22 mouse cellular contexts compared by ENCODE assay signal in the genomic region with DNA sequence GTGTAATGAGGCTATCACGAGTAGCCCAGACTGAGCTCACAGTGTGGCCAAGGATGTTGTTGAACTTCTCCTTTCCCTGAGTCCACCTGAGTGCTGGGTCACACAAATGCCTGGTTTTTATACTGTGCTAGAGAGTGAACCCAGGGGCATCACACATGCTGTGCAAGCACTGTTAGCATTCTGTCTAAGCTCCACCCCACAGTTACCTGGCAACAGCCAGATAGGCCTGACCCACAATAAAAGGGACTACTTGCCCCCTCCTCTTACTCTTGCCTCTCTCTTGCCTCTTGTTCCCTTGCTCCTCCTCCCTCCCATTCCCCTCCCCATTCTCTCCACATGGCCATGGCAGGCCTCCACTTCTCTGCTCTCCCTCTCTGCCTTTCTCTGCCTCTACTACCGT. TPM values are rescaled to one million over a fixed set of nuclear protein-coding genes. Genes with fewer than 3 reads are reported as not detected.
DNase-seq lines count a peak whose midpoint lies in the region; ATAC-seq lines count a peak whose summit lies in the region.
"Had no signal": no experiment of that assay in that cellular context is flagged by ENCODE, and none has a peak within 500 bp of the region (broad histone marks: within the 10 kb centered on the region; RNA-seq: fewer than 3 reads in every experiment).

No protein-coding gene starts in this region.

- no peaks in the 10 kb centered on the region for H3K27me3 ChIP-seq in forebrain, embryonic 10.5 days (ENCODE audit: poor library complexity, severe bottlenecking)
- H3K27me3 ChIP-seq in forebrain, embryonic 16.5 days (replicated peaks; ENCODE audit: control insufficient read depth, insufficient read depth, low read length), result no peaks in the 10 kb centered on the region
- H3K27me3 ChIP-seq in hindbrain, embryonic 11.5 days (ENCODE audit: control insufficient read depth, insufficient read depth, low read length), result no peaks in the 10 kb centered on the region
- no peaks in the 10 kb centered on the region for H3K27me3 ChIP-seq in hindbrain, embryonic 14.5 days (ENCODE audit: control insufficient read depth, insufficient read depth, low read length)
- H3K27me3 ChIP-seq in neural tube, embryonic 11.5 days (ENCODE audit: control insufficient read depth, insufficient read depth, low read length), result no peaks in the 10 kb centered on the region
- no peaks in the 10 kb centered on the region for H3K27me3 ChIP-seq in neural tube, embryonic 15.5 days (replicated peaks)
- no peaks in the 10 kb centered on the region for H3K27me3 ChIP-seq in midbrain, embryonic 16.5 days (ENCODE audit: control insufficient read depth, insufficient read depth, low read depth, low read length)
- H3K27me3 ChIP-seq: embryonic facial prominence, embryonic 12.5 days; limb, embryonic 12.5 days; liver, embryonic 12.5 days; neural tube, embryonic 13.5 days had no signal

- no peak overlapping the region for H3K9ac ChIP-seq in forebrain, embryonic 16.5 days (replicated peaks; ENCODE audit: low read depth, low read length)
- H3K9ac ChIP-seq in hindbrain, embryonic 11.5 days (ENCODE audit: low read depth, low read length), result no peak overlapping the region
- no peak overlapping the region for H3K9ac ChIP-seq in hindbrain, embryonic 14.5 days
- H3K9ac ChIP-seq in neural tube, embryonic 11.5 days (ENCODE audit: low read length), result no peak overlapping the region
- no peak overlapping the region for H3K9ac ChIP-seq in neural tube, embryonic 15.5 days (replicated peaks)
- no peak overlapping the region for H3K9ac ChIP-seq in midbrain, embryonic 16.5 days (ENCODE audit: low read depth, low read length)
- H3K9ac ChIP-seq: embryonic facial prominence, embryonic 12.5 days; limb, embryonic 12.5 days; liver, embryonic 12.5 days; neural tube, embryonic 13.5 days had no signal

- H3K9me3 ChIP-seq in forebrain, embryonic 10.5 days, result no peaks in the 10 kb centered on the region
- no peaks in the 10 kb centered on the region for H3K9me3 ChIP-seq in forebrain, embryonic 16.5 days (ENCODE audit: control insufficient read depth, low read length)
- H3K9me3 ChIP-seq in hindbrain, embryonic 11.5 days (ENCODE audit: control insufficient read depth, low read length), result no peaks in the 10 kb centered on the region
- no peaks in the 10 kb centered on the region for H3K9me3 ChIP-seq in hindbrain, embryonic 14.5 days (ENCODE audit: control insufficient read depth, low read length)
- H3K9me3 ChIP-seq in neural tube, embryonic 11.5 days (ENCODE audit: control insufficient read depth, low read length), result no peaks in the 10 kb centered on the region
- no peaks in the 10 kb centered on the region for H3K9me3 ChIP-seq in neural tube, embryonic 15.5 days (replicated peaks)
- H3K9me3 ChIP-seq in midbrain, embryonic 16.5 days (replicated peaks; ENCODE audit: control insufficient read depth, low read length, poor library complexity, severe bottlenecking), result no peaks in the 10 kb centered on the region
- H3K9me3 ChIP-seq: embryonic facial prominence, embryonic 12.5 days; limb, embryonic 12.5 days; liver, embryonic 12.5 days; neural tube, embryonic 13.5 days had no signal

- H3K27ac ChIP-seq in forebrain, embryonic 10.5 days, result peak overlapping the region; percentile 58
- no peak overlapping the region for H3K27ac ChIP-seq in forebrain, embryonic 16.5 days (ENCODE audit: low read length)
- H3K27ac ChIP-seq in hindbrain, embryonic 11.5 days (ENCODE audit: low read depth, low read length), result no peak overlapping the region
- no peak overlapping the region for H3K27ac ChIP-seq in hindbrain, embryonic 14.5 days
- H3K27ac ChIP-seq in neural tube, embryonic 11.5 days (ENCODE audit: low read depth, low read length), result no peak overlapping the region
- no peak overlapping the region for H3K27ac ChIP-seq in neural tube, embryonic 15.5 days (replicated peaks)
- no peak overlapping the region for H3K27ac ChIP-seq in midbrain, embryonic 16.5 days (ENCODE audit: low read length)
- H3K27ac ChIP-seq: embryonic facial prominence, embryonic 12.5 days; gastrocnemius, adult 2 months; kidney, postnatal 0 days; limb, embryonic 12.5 days; liver, embryonic 12.5 days; neural tube, embryonic 13.5 days had no signal

- peaks cover 94% of the 10 kb centered on the region for H3K36me3 ChIP-seq in forebrain, embryonic 10.5 days (replicated peaks)
- peaks cover 23% of the 10 kb centered on the region for H3K36me3 ChIP-seq in forebrain, embryonic 16.5 days (ENCODE audit: control insufficient read depth, insufficient read depth)
- H3K36me3 ChIP-seq in hindbrain, embryonic 11.5 days (ENCODE audit: control insufficient read depth, insufficient read depth, low read length), result peaks cover 2% of the 10 kb centered on the region; the same call in 1 of the 2 replicates
- H3K36me3 ChIP-seq in hindbrain, embryonic 14.5 days (replicated peaks; ENCODE audit: control insufficient read depth, insufficient read depth), result peaks cover 90% of the 10 kb centered on the region
- peaks cover 12% of the 10 kb centered on the region for H3K36me3 ChIP-seq in neural tube, embryonic 11.5 days (ENCODE audit: control insufficient read depth, insufficient read depth, low read length)
- H3K36me3 ChIP-seq in neural tube, embryonic 15.5 days, result peaks cover 61% of the 10 kb centered on the region
- peaks cover 23% of the 10 kb centered on the region for H3K36me3 ChIP-seq in midbrain, embryonic 16.5 days (ENCODE audit: control insufficient read depth, insufficient read depth, low read length)

- no peak for ATAC-seq in forebrain, embryonic 16.5 days
- ATAC-seq in hindbrain, embryonic 11.5 days (ENCODE audit: low FRiP score), result peak; percentile 57; the same call in 1 of the 2 replicates
- ATAC-seq in hindbrain, embryonic 14.5 days (ENCODE audit: low FRiP score), result no peak; the same call in 1 of the 2 replicates
- peak; percentile 38; the same call in 1 of the 2 replicates for ATAC-seq in neural tube, embryonic 11.5 days (ENCODE audit: insufficient read depth, low FRiP score, low TSS enrichment)
- no peak for ATAC-seq in neural tube, embryonic 15.5 days (ENCODE audit: low FRiP score)
- peak; percentile 36; the same call in 1 of the 2 replicates for ATAC-seq in midbrain, embryonic 16.5 days
- ATAC-seq: CD4-positive, CD25-positive, alpha-beta regulatory T cell, adult 4 months; liver, embryonic 12.5 days had no signal

- H3K4me2 ChIP-seq in forebrain, embryonic 16.5 days (ENCODE audit: low read length), result no peak overlapping the region
- no peak overlapping the region for H3K4me2 ChIP-seq in hindbrain, embryonic 11.5 days (replicated peaks; ENCODE audit: low read depth, low read length)
- no peak overlapping the region for H3K4me2 ChIP-seq in hindbrain, embryonic 14.5 days (replicated peaks)
- no peak overlapping the region for H3K4me2 ChIP-seq in neural tube, embryonic 11.5 days (ENCODE audit: low read depth)
- no peak overlapping the region for H3K4me2 ChIP-seq in neural tube, embryonic 15.5 days
- H3K4me2 ChIP-seq in midbrain, embryonic 16.5 days (ENCODE audit: low read length), result no peak overlapping the region
- H3K4me2 ChIP-seq: embryonic facial prominence, embryonic 12.5 days; limb, embryonic 12.5 days; liver, embryonic 12.5 days; neural tube, embryonic 13.5 days had no signal

- no peak overlapping the region for H3K4me3 ChIP-seq in forebrain, embryonic 10.5 days
- no peak overlapping the region for H3K4me3 ChIP-seq in forebrain, embryonic 16.5 days (replicated peaks; ENCODE audit: low read length)
- H3K4me3 ChIP-seq in hindbrain, embryonic 11.5 days (ENCODE audit: low read depth, low read length), result no peak overlapping the region
- H3K4me3 ChIP-seq in hindbrain, embryonic 14.5 days (replicated peaks; ENCODE audit: low read length), result no peak overlapping the region
- no peak overlapping the region for H3K4me3 ChIP-seq in neural tube, embryonic 11.5 days (ENCODE audit: low read depth, low read length)
- H3K4me3 ChIP-seq in neural tube, embryonic 15.5 days (replicated peaks), result no peak overlapping the region
- no peak overlapping the region for H3K4me3 ChIP-seq in midbrain, embryonic 16.5 days (ENCODE audit: low read depth, low read length)
- H3K4me3 ChIP-seq: embryonic facial prominence, embryonic 12.5 days; erythroblast, embryonic 14.5 days; gastrocnemius, adult 2 months; limb, embryonic 12.5 days; liver, embryonic 12.5 days; neural tube, embryonic 13.5 days had no signal

- peaks cover 10% of the 10 kb centered on the region for H3K4me1 ChIP-seq in forebrain, embryonic 10.5 days
- no peaks in the 10 kb centered on the region for H3K4me1 ChIP-seq in forebrain, embryonic 16.5 days (replicated peaks; ENCODE audit: control insufficient read depth, insufficient read depth, low read length)
- no peaks in the 10 kb centered on the region for H3K4me1 ChIP-seq in hindbrain, embryonic 11.5 days (replicated peaks; ENCODE audit: control insufficient read depth, insufficient read depth, low read length)
- no peaks in the 10 kb centered on the region for H3K4me1 ChIP-seq in hindbrain, embryonic 14.5 days (replicated peaks; ENCODE audit: control insufficient read depth, insufficient read depth, low read length)
- H3K4me1 ChIP-seq in neural tube, embryonic 11.5 days (ENCODE audit: control insufficient read depth, insufficient read depth, low read length), result no peaks in the 10 kb centered on the region
- no peaks in the 10 kb centered on the region for H3K4me1 ChIP-seq in neural tube, embryonic 15.5 days
- H3K4me1 ChIP-seq in midbrain, embryonic 16.5 days (ENCODE audit: control insufficient read depth, insufficient read depth, low read length), result no peaks in the 10 kb centered on the region
- H3K4me1 ChIP-seq: embryonic facial prominence, embryonic 12.5 days; limb, embryonic 12.5 days; neural tube, embryonic 13.5 days had no signal

- WGBS in forebrain, embryonic 10.5 days, result 32% methylated on average over 2 of the region's 2 CpGs
- WGBS in forebrain, embryonic 16.5 days, result 17% methylated on average over 2 of the region's 2 CpGs
- WGBS in hindbrain, embryonic 11.5 days, result 14% methylated on average over 2 of the region's 2 CpGs
- WGBS in hindbrain, embryonic 14.5 days, result 10% methylated on average over 2 of the region's 2 CpGs
- WGBS in neural tube, embryonic 11.5 days, result 20% methylated on average over 2 of the region's 2 CpGs
- WGBS in neural tube, embryonic 15.5 days, result 15% methylated on average over 2 of the region's 2 CpGs
- 21% methylated on average over 2 of the region's 2 CpGs for WGBS in midbrain, embryonic 16.5 days

- no peak for DNase-seq in forebrain, embryonic 10.5 days (ENCODE audit: extremely low spot score, low spot score)
- DNase-seq in hindbrain, embryonic 11.5 days (ENCODE audit: low spot score), result no peak
- DNase-seq in hindbrain, embryonic 14.5 days (ENCODE audit: low spot score), result no peak
- DNase-seq in neural tube, embryonic 11.5 days (ENCODE audit: low spot score), result no peak
- no peak for DNase-seq in cerebellum, postnatal 4 days (ENCODE audit: low spot score in 2 of 2)
- DNase-seq: cerebellum, adult 2 months; gastrocnemius, adult 2 months; heart, adult 18-20 months; kidney, adult 18-20 months; lung, adult 2 months; lung, postnatal 4 days; right cerebral cortex, postnatal 25 days had no signal

RNA-seq across cellular contexts. Expression of a gene that starts 48.4 kb away (rescaled TPM):
- 0.53 and 0.71 TPM in 2 replicates for polyA plus RNA-seq in forebrain, embryonic 10.5 days (2016; fragmentation: Nextera tagmentation; extraction: Ambion mirVana)
- polyA plus RNA-seq in forebrain, embryonic 16.5 days (2015; fragmentation: Nextera tagmentation; extraction: Ambion mirVana), result 0.27 and 0.45 TPM in 2 replicates
- polyA plus RNA-seq in hindbrain, embryonic 11.5 days (2014; fragmentation: Nextera tagmentation; extraction: Ambion mirVana), result 0.54 and 0.80 TPM in 2 replicates
- polyA plus RNA-seq in hindbrain, embryonic 14.5 days (2014; fragmentation: Nextera tagmentation; extraction: Ambion mirVana), result 0.63 and 0.64 TPM in 2 replicates
- 0.93 and 0.95 TPM in 2 replicates for polyA plus RNA-seq in neural tube, embryonic 11.5 days (2014; fragmentation: Nextera tagmentation; extraction: Ambion mirVana)
- 0.55 and 0.93 TPM in 2 replicates for polyA plus RNA-seq in neural tube, embryonic 15.5 days (2015; fragmentation: Nextera tagmentation; extraction: Ambion mirVana)
- 0.39 TPM in 2 replicates for polyA plus RNA-seq in midbrain, embryonic 16.5 days (2015; fragmentation: Nextera tagmentation; extraction: Ambion mirVana)

RNA-seq across cellular contexts. Expression of a gene that starts 56.6 kb away (rescaled TPM):
- 29.4 and 31.5 TPM in 2 replicates for polyA plus RNA-seq in forebrain, embryonic 10.5 days (2016; fragmentation: Nextera tagmentation; extraction: Ambion mirVana)
- polyA plus RNA-seq in forebrain, embryonic 16.5 days (2015; fragmentation: Nextera tagmentation; extraction: Ambion mirVana), result 32.9 and 37.7 TPM in 2 replicates
- polyA plus RNA-seq in hindbrain, embryonic 11.5 days (2014; fragmentation: Nextera tagmentation; extraction: Ambion mirVana), result 42.2 and 49.6 TPM in 2 replicates
- 38.6 and 43.1 TPM in 2 replicates for polyA plus RNA-seq in hindbrain, embryonic 14.5 days (2014; fragmentation: Nextera tagmentation; extraction: Ambion mirVana)
- 37.6 and 46.5 TPM in 2 replicates for polyA plus RNA-seq in neural tube, embryonic 11.5 days (2014; fragmentation: Nextera tagmentation; extraction: Ambion mirVana)
- 32.9 and 34.5 TPM in 2 replicates for polyA plus RNA-seq in neural tube, embryonic 15.5 days (2015; fragmentation: Nextera tagmentation; extraction: Ambion mirVana)
- 34.1 and 37.0 TPM in 2 replicates for polyA plus RNA-seq in midbrain, embryonic 16.5 days (2015; fragmentation: Nextera tagmentation; extraction: Ambion mirVana)

RNA-seq across cellular contexts. Expression of a gene that starts 56.9 kb away (rescaled TPM):
- 26.0 and 26.1 TPM in 2 replicates for polyA plus RNA-seq in forebrain, embryonic 10.5 days (2016; fragmentation: Nextera tagmentation; extraction: Ambion mirVana)
- polyA plus RNA-seq in forebrain, embryonic 16.5 days (2015; fragmentation: Nextera tagmentation; extraction: Ambion mirVana), result 14.4 and 17.0 TPM in 2 replicates
- 19.3 and 21.6 TPM in 2 replicates for polyA plus RNA-seq in hindbrain, embryonic 11.5 days (2014; fragmentation: Nextera tagmentation; extraction: Ambion mirVana)
- polyA plus RNA-seq in hindbrain, embryonic 14.5 days (2014; fragmentation: Nextera tagmentation; extraction: Ambion mirVana), result 11.7 and 13.0 TPM in 2 replicates
- 22.1 TPM in 2 replicates for polyA plus RNA-seq in neural tube, embryonic 11.5 days (2014; fragmentation: Nextera tagmentation; extraction: Ambion mirVana)
- polyA plus RNA-seq in neural tube, embryonic 15.5 days (2015; fragmentation: Nextera tagmentation; extraction: Ambion mirVana), result 11.3 and 14.9 TPM in 2 replicates
- 11.5 and 12.1 TPM in 2 replicates for polyA plus RNA-seq in midbrain, embryonic 16.5 days (2015; fragmentation: Nextera tagmentation; extraction: Ambion mirVana)

Comparison
In these comparisons a context has a peak if more than half of its experiments do, and no peak if none do; other contexts are left out.
1. ATAC-seq: peak in hindbrain, embryonic 11.5 days (single experiment), neural tube, embryonic 11.5 days (single experiment) and midbrain, embryonic 16.5 days (single experiment); none in forebrain, embryonic 16.5 days (single experiment), hindbrain, embryonic 14.5 days (single experiment) and neural tube, embryonic 15.5 days (single experiment).